Mouse (Mus musculus) liver, embryonic 14.5 days (tissue): ENCODE results near the gene Rasgrf1.

Source experiments
- CTCF ChIP-seq: IDR thresholded peaks from 2 replicates; pipeline ENCODE4 v1.5.1; 2016; ENCODE audit warnings: antibody characterized with exemption, low read depth, control low read depth
- EP300 ChIP-seq: IDR thresholded peaks from 2 replicates; pipeline ENCODE4 v1.6.1; 2016; ENCODE audit warnings: antibody characterized with exemption, low read depth

- TF ChIP-seq CTCF, result no peak
- TF ChIP-seq EP300, result no peak
These were observed 128.8 kb downstream of the Rasgrf1 start for GRCm38 (mm10) chr9:90038535-90038934.
